Mouse (Mus musculus): Measurements from ENCODE around the gene Gm17455. TPM values are rescaled to one million over a fixed set of nuclear protein-coding genes. Genes with fewer than 3 reads are reported as not detected.

The Gm17455 gene
- polyA plus RNA-seq, 1 experiment from 2014 or later = 6.9 TPM

DNA sequence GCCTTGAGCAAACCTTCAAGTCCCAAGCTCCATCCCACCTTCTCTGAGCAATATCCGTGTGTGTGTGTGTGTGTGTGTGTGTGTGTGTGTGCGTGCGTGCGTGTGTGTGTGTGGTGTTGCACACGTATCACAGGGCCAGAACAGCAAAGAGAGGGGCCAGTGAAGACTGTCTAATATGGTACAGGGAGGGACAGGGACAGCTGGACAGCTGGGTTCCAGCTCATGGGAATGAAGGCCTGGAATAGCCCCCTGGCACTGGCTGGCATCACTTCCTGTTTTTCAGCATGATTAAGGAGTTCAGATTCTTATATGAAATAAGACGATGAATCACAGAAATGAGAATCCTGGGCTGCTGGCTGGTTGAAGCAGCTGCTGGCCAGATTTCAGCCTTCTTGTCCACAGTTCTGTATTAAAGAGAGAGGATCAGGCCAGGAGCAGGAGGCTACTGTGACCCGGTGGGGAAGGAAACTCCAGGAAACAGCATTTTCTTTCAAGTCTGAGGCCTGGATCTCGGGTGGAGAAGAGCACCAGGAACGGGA, 20.0 kb upstream of the Gm17455 start:
- Histone ChIP-seq H3K9ac (replicated peaks) (no peak overlapping the region), H3K4me3 (no peak overlapping the region), H3K9me3 (no peaks in the 10 kb centered on the region), H3K36me3 (no peaks in the 10 kb centered on the region), H3K27ac (replicated peaks) (no peak overlapping the region), H3K27me3 (no peaks in the 10 kb centered on the region), H3K4me2 (replicated peaks) (no peak overlapping the region), H3K4me1 (no peaks in the 10 kb centered on the region)
- ATAC-seq (replicated peaks) = no peak
- 79% methylated on average over 9 of the region's 9 CpGs for WGBS

DNA sequence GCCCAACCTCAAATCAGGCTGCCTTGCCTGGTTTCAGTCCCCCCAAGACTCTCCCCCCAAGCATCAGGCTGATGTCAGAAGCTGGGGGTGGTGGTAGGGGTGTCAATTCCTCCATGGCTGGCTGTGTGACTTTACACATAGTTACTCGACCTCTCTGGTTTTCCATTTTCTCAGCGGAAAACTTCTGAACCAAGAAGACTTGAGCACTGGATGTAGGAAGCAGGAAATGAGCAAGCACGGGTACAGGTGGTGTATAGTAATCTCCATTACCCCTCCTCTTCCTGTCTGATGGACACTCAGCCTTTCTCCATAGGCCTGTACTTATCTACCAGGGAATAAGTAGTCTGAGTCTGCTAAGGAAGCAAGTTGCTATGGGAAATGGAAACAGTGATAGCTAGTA, 19.3 kb upstream of the Gm17455 start:
- Histone ChIP-seq H3K4me1 (no peaks in the 10 kb centered on the region), H3K9me3 (no peaks in the 10 kb centered on the region), H3K36me3 (no peaks in the 10 kb centered on the region), H3K4me3 (no peak overlapping the region), H3K27ac (replicated peaks) (no peak overlapping the region), H3K27me3 (no peaks in the 10 kb centered on the region), H3K9ac (replicated peaks) (no peak overlapping the region), H3K4me2 (replicated peaks) (no peak overlapping the region)
- ATAC-seq (replicated peaks) = no peak
- WGBS = 78% methylated on average over 3 of the region's 3 CpGs

DNA sequence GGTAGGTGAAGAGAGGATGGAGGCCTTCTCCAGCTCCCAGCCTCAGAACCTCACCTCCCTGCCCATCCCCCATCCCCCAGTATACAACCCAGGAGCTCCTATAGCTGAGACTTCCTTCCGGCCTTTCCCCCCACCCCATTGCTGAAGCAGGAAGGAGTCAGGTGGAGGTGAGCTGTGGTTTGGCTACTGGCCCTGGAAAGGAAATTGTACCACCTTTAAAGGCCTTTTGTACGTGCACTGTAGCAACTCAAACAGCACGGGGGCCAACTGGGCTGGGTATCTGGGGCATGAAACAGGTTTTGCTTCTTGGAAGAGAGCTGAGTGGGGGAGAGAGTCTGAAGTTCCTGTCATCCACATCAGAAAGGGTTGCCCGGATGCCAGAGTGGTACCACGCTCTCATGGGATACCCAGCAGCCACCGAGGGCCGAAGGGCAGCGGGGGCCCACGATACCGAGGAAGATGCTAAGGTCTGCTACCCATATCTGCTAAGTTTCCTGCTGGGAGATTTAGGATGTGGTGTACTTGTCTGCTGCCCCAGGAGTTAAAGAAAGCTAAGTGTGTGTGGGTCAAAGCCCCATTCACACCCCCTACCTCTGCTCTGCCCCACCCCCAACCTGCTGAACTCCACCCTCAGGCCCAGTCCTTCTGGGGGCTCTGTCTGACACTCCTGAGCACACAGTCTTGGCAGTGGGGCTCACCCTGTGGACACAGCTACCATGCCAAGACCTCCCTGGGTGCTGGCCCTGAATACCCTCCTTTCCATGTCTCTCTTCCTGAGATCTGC, 18.2 kb upstream of the Gm17455 start:
- no peaks in the 10 kb centered on the region for H3K27me3 ChIP-seq
- WGBS = 78% methylated on average over 10 of the region's 10 CpGs
- no peak overlapping the region for H3K4me3 ChIP-seq
- H3K36me3 ChIP-seq = no peaks in the 10 kb centered on the region
- H3K4me1 ChIP-seq = no peaks in the 10 kb centered on the region
- ATAC-seq (replicated peaks) = no peak
- H3K27ac ChIP-seq (replicated peaks) = no peak overlapping the region
- H3K9ac ChIP-seq (replicated peaks) = no peak overlapping the region
- H3K4me2 ChIP-seq (replicated peaks) = no peak overlapping the region
- H3K9me3 ChIP-seq = no peaks in the 10 kb centered on the region

DNA sequence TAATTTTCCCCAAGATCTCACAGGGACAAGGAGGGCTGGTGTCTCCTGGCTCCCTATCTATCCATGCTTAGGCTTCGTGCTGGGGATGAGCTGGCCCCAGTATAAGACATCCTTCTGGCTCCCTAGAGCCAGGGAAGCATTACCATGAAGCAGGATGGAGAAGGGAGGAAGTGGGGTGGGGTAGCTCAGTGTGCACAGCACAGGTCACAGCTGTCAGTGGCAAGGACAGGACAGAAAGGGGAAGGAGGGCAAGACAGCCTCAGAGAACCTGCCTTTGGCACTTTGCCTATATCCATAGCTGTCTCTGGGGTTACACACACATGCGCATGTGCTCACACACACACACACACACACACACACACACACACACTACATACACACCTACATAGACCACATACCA, 11.2 kb upstream of the Gm17455 start:
- Histone ChIP-seq H3K36me3 (no peaks in the 10 kb centered on the region), H3K9me3 (no peaks in the 10 kb centered on the region), H3K4me3 (no peak overlapping the region), H3K9ac (replicated peaks) (no peak overlapping the region), H3K27me3 (no peaks in the 10 kb centered on the region), H3K27ac (replicated peaks) (no peak overlapping the region), H3K4me2 (replicated peaks) (no peak overlapping the region), H3K4me1 (no peaks in the 10 kb centered on the region; the same call in 1 of the 2 replicates)
- WGBS = 90% methylated on average over 2 of the region's 2 CpGs
- no peak for ATAC-seq (replicated peaks)

DNA sequence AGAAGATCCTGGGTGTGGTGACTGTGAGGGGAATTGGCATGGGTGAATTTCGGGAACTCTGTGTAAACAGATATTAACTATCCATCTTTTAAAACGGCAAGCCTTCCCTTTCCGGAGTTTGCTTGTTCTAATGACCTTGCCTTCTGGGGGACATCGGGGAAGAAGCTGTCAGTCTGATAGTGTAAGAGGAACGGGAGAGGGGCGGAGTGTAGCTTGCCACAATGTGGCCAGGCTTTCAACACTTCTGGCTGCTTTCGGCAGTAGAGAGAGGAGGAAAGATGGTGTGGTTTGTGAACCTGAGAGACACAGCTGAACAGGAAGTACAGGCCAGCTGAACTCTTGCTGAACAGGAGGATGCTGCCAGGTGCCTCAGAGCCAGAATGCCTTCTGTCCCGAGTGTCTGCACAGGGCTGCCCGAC, 10.1 kb upstream of the Gm17455 start:
- Histone ChIP-seq H3K4me3 (no peak overlapping the region), H3K27ac (replicated peaks) (no peak overlapping the region), H3K4me1 (no peaks in the 10 kb centered on the region; the same call in 1 of the 2 replicates), H3K4me2 (replicated peaks) (no peak overlapping the region), H3K27me3 (no peaks in the 10 kb centered on the region), H3K9me3 (no peaks in the 10 kb centered on the region), H3K36me3 (no peaks in the 10 kb centered on the region), H3K9ac (replicated peaks) (no peak overlapping the region)
- no peak for ATAC-seq (replicated peaks)
- WGBS = 60% methylated on average over 9 of the region's 9 CpGs

DNA sequence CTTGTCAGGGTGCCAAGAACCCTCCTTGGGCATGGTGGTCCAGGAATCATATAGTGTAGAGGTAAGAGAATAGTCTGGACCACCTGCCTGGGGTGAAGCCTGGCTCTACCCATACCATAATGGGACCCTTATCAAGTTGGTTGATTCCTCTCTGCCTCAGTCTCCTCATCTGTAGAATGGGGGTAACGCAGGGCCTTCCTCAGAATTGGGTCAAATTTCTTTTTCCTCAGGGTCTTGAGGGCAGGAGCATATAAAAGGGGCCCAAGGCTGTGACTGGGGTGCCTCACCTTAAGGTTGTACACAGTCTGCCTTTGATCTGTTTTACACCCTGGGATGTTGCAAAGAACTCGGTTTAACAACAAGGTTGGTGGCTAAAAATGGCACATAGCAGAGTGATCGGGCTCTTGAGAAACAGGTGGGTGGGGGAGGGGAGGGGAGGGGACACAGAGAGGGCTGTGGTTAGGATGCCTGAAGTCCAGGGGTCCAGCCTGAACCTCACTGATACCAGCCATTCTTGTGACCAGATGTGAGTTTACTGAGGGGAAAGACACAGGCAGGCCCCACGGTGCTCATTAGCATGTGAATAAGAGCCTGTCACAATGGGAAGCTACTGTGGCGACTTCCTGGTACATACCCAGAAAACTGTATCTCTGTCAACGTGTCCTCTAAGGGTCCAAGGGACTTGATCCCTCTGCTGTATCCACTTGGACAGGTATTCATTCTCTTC, 9.2 kb upstream of the Gm17455 start:
- no peak for ATAC-seq (replicated peaks)
- no peaks in the 10 kb centered on the region for H3K9me3 ChIP-seq
- H3K4me2 ChIP-seq (replicated peaks) = no peak overlapping the region
- no peaks in the 10 kb centered on the region; the same call in 1 of the 2 replicates for H3K4me1 ChIP-seq
- no peaks in the 10 kb centered on the region for H3K27me3 ChIP-seq
- no peaks in the 10 kb centered on the region for H3K36me3 ChIP-seq
- H3K4me3 ChIP-seq = no peak overlapping the region
- WGBS = 27% methylated on average over 6 of the region's 6 CpGs
- no peak overlapping the region for H3K27ac ChIP-seq (replicated peaks)
- H3K9ac ChIP-seq (replicated peaks) = no peak overlapping the region

DNA sequence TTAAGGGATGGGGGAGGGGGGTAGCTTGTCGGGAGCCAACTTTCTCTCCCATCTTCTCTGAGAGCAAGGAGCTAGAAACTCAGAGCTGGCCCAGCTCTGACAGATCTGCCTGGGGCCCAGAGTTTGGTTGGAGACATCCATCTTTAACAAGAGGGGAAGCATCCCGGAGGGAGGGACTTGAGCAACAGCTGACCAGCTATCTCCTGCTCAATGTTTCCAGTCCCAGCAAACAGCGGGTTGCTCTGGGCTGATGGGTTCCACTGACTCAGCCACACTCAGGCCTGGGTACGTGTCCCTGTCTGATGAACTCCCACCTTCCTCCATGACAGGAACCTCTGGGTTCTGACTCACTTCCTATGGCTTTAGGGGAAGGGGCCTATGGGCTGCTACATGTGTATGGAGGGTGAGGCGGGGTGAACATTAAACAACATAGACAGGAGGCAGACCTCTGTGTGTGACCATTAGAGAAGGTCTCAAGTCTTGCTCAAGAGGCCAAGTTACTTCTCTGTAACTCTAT, 8.6 kb upstream of the Gm17455 start:
- H3K36me3 ChIP-seq = no peaks in the 10 kb centered on the region
- 59% methylated on average over 5 of the region's 5 CpGs for WGBS

DNA sequence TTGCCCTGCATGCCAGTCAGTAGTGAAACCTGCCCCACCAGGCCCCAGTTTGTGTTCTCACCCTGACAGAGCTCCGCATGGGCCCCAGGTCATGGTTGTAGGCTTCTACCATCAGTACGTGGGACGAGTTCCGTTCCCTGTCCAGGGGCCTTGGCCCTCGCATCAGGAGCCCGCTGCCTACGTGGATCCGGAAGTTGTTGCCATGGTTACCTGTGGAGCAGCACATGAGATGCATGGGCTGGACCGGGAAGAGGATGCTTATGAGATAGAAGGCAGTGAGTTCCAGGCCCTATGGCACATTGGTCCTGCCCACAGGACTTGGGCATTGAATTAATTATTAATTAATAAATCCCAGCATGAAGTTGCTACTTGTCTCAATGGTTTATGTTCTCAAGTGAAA, 7.9 kb upstream of the Gm17455 start:
- ATAC-seq (replicated peaks) = no peak
- WGBS = 82% methylated on average over 9 of the region's 9 CpGs
- H3K4me2 ChIP-seq (replicated peaks) = no peak overlapping the region

More for the DNA sequence above, 8.6 kb upstream of the Gm17455 start:
- Histone ChIP-seq H3K4me3 (no peak overlapping the region), H3K27me3 (no peaks in the 10 kb centered on the region), H3K4me2 (replicated peaks) (no peak overlapping the region), H3K4me1 (no peaks in the 10 kb centered on the region; the same call in 1 of the 2 replicates), H3K27ac (replicated peaks) (no peak overlapping the region), H3K9me3 (no peaks in the 10 kb centered on the region), H3K9ac (replicated peaks) (no peak overlapping the region)
- no peak for ATAC-seq (replicated peaks)

DNA sequence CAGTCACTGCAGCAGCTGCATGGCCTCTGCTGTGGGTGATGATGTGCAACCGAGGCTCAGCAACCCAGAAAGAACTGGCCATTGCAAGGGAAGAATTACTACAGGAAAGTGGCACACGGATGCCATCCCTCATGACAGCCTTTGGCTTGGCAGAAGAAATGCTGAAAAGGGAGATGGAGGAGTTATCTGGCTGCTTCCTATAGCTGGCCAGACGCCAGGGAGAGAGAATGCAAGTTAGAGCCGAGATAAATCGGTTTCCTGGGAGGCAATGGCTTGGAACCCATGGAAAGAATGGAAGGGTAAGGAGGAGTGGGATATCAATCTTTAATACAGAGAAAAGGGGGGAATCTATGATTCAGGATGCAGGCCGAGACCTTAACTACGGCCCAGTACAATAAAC, 4.6 kb upstream of the Gm17455 start:
- Histone ChIP-seq H3K36me3 (no peaks in the 10 kb centered on the region), H3K9me3 (no peaks in the 10 kb centered on the region), H3K27me3 (no peaks in the 10 kb centered on the region), H3K9ac (replicated peaks) (no peak overlapping the region), H3K4me3 (no peak overlapping the region), H3K4me2 (replicated peaks) (no peak overlapping the region), H3K27ac (replicated peaks) (no peak overlapping the region), H3K4me1 (peaks cover 3% of the 10 kb centered on the region)
- 67% methylated on average over 7 of the region's 7 CpGs for WGBS
- ATAC-seq (replicated peaks) = no peak

More for the DNA sequence above, 7.9 kb upstream of the Gm17455 start:
- Histone ChIP-seq H3K9me3 (no peaks in the 10 kb centered on the region), H3K36me3 (no peaks in the 10 kb centered on the region), H3K4me1 (no peaks in the 10 kb centered on the region; the same call in 1 of the 2 replicates), H3K27ac (replicated peaks) (no peak overlapping the region), H3K9ac (replicated peaks) (no peak overlapping the region), H3K27me3 (no peaks in the 10 kb centered on the region), H3K4me3 (no peak overlapping the region)

DNA sequence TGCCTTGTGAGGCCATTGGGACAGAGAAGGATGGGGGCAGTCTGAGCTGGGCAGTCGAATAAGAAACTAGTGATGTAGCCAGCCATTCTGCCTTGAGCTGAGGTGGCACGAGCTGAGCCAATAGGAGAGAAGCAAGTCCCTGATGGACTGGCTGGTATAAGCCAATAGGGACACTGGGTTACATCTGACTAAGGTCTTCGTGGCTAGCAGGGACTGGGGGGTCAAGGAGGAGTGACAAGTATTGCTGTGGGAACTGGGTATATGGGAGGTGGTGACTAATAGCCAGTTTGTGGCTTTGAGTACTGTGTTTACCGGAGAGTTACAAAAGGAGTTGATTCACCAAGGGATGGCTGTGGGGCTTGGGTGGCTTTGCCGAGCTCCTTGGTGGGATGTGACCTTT, 3.9 kb upstream of the Gm17455 start:
- H3K27me3 ChIP-seq = no peaks in the 10 kb centered on the region
- 74% methylated on average over 5 of the region's 5 CpGs for WGBS
- no peaks in the 10 kb centered on the region for H3K9me3 ChIP-seq
- peaks cover 3% of the 10 kb centered on the region for H3K4me1 ChIP-seq
- H3K27ac ChIP-seq (replicated peaks) = no peak overlapping the region
- no peak for ATAC-seq (replicated peaks)
- no peaks in the 10 kb centered on the region for H3K36me3 ChIP-seq
- no peak overlapping the region for H3K4me3 ChIP-seq
- H3K4me2 ChIP-seq (replicated peaks) = no peak overlapping the region
- H3K9ac ChIP-seq (replicated peaks) = no peak overlapping the region

DNA sequence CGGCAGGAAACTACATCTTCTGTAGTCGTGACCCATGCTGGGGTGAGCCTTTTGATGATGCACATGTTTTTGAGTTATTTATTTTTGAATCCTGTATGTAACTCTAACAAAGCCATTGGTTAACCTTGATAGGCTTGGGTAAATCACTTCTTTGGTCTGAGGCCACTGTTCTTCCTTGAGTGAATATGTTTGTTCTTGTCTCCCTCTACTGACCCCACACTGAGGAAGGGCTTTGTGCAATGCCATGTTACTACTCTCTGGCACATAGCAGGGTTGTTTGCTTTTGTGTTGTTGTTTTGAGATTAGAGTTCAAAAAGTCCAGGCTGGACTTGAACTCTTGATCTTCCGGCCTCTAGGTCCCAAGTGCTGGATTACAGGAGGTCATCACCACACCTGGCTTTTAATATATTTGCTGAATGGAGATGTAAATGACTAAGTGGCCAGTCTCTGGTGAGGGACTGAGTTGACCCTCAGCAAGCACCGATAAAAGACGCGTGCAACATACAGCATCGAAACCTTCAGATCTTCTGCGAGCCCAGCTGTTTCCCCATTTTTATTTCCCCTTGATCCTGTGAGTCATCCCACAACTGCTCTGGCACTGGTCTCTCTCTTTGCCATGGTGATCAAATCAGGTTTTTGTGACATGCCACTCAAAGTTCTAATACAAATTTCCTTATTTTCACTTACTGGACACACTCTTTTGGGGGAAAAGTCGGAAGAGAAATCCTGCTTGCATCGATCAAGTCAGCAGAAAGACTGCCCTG, 1.3 kb upstream of the Gm17455 start:
- ATAC-seq (replicated peaks) = no peak
- 92% methylated on average over 10 of the region's 10 CpGs for WGBS

More for the DNA sequence above, 1.3 kb upstream of the Gm17455 start:
- no peak overlapping the region for H3K27ac ChIP-seq (replicated peaks)
- no peaks in the 10 kb centered on the region for H3K36me3 ChIP-seq
- peaks cover 3% of the 10 kb centered on the region; the same call in 1 of the 2 replicates for H3K4me1 ChIP-seq
- no peak overlapping the region for H3K4me2 ChIP-seq (replicated peaks)
- no peaks in the 10 kb centered on the region for H3K9me3 ChIP-seq
- no peaks in the 10 kb centered on the region for H3K27me3 ChIP-seq
- no peak overlapping the region for H3K4me3 ChIP-seq
- H3K9ac ChIP-seq (replicated peaks) = no peak overlapping the region
